Mouse (Mus musculus) C2C12 (cell line): Measurements from ENCODE around the gene Ccl3. TPM values are rescaled to one million over a fixed set of nuclear protein-coding genes. Genes with fewer than 3 reads are reported as not detected.

Source experiments
- H3K27me3 ChIP-seq: one replicate; pipeline ENCODE4 v1.6.1; 2011; ENCODE audit not compliant: control insufficient read depth, insufficient read depth, insufficient read length
- H3K36me3 ChIP-seq: one replicate; pipeline ENCODE4 v1.6.1; 2011; ENCODE audit not compliant: control insufficient read depth, insufficient read depth
- H3K4me3 ChIP-seq: one replicate; pipeline ENCODE4 v1.5.1; 2011; ENCODE audit warnings: mild to moderate bottlenecking, control low read depth; ENCODE audit not compliant: poor library complexity, insufficient read depth, severe bottlenecking
- H3K79me2 ChIP-seq: one replicate; pipeline ENCODE4 v1.6.1; 2011; ENCODE audit not compliant: control insufficient read depth, insufficient read depth
- H3K79me3 ChIP-seq: one replicate; pipeline ENCODE4 v1.6.1; 2011; ENCODE audit warnings: low read depth, control low read depth
- H3ac ChIP-seq: one replicate; pipeline ENCODE3; 2011; ENCODE audit warnings: low read depth; ENCODE audit not compliant: control insufficient read depth, insufficient read length
- CEBPB ChIP-seq: IDR thresholded peaks from one replicate; pipeline ENCODE4 v1.6.1; 2011; ENCODE audit warnings: low read depth, mild to moderate bottlenecking, control low read depth, moderate library complexity
- CTCF ChIP-seq: IDR thresholded peaks from one replicate; pipeline ENCODE4 v1.5.1; 2011; ENCODE audit not compliant: control insufficient read depth, insufficient read depth, insufficient read length
- FOSL1 ChIP-seq: IDR thresholded peaks from one replicate; pipeline ENCODE4 v1.8.0; 2011; ENCODE audit warnings: mild to moderate bottlenecking, low read length; ENCODE audit not compliant: poor library complexity, insufficient read depth, severe bottlenecking
- MAX ChIP-seq: IDR thresholded peaks from one replicate; pipeline ENCODE4 v1.6.1; 2011; ENCODE audit warnings: mild to moderate bottlenecking, control low read depth
- MYOD1 ChIP-seq: IDR thresholded peaks from one replicate; pipeline ENCODE4 v1.6.1; 2011; ENCODE audit warnings: low read depth; ENCODE audit not compliant: control insufficient read depth, insufficient read length
- MYOG ChIP-seq: IDR thresholded peaks from one replicate; pipeline ENCODE4 v1.6.1; 2011; ENCODE audit not compliant: control insufficient read depth, insufficient read length; ENCODE audit errors: extremely low read depth
- USF1 ChIP-seq: IDR thresholded peaks from one replicate; pipeline ENCODE4 v1.6.1; 2011; ENCODE audit warnings: low read depth, mild to moderate bottlenecking, control low read depth, moderate library complexity
- polyA plus RNA-seq: library from polyadenylated mRNA; unstranded; fragments of >200 nt; fragmentation: generic; extraction: Trizol; gene quantifications from one replicate; pipeline ENCODE4 v1.2.1, GENCODE M21; 2012; ENCODE audit warnings: missing spikeins

Gene Ccl3
- polyA plus RNA-seq, 1 experiment = not detected

DNA sequence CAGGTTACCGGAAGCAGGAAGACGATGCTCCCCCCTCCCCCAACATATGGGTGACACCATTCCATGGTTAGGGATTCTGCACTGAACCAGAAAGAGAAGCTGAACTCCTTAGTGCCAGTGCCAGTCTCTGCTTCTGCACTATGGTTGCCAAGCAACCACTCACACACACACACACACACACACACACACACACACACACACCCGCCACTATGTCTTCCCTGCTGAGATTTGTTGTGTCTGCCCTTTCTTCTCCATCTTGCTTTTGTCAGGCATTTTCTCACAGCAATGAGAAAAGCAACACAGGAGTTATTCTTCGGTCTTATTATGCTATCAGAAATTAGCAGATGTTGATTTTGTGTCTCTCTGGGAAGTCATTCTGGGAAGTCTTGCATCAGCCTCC is 14.7 kb downstream of the Ccl3 start:
- Histone ChIP-seq H3K79me3 (no peaks in the 10 kb centered on the region), H3ac (no peak overlapping the region), H3K36me3 (no peaks in the 10 kb centered on the region), H3K27me3 (no peaks in the 10 kb centered on the region), H3K79me2 (no peaks in the 10 kb centered on the region), H3K4me3 (no peak overlapping the region)
- TF ChIP-seq MAX (no peak), MYOG (no peak), USF1 (no peak), MYOD1 (no peak), CTCF (no peak), FOSL1 (no peak), CEBPB (no peak)

GRCm38 (mm10) chr11:83632744-83633143 is 16.4 kb downstream of the Ccl3 start:
- no peaks in the 10 kb centered on the region for H3K79me3 ChIP-seq
- TF ChIP-seq MAX = no peak
- peak; percentile 44 for TF ChIP-seq CTCF
- TF ChIP-seq CEBPB = no peak
- TF ChIP-seq FOSL1 = no peak
- TF ChIP-seq MYOD1 = no peak
- TF ChIP-seq MYOG = no peak
- no peaks in the 10 kb centered on the region for H3K79me2 ChIP-seq
- H3ac ChIP-seq = no peak overlapping the region
- no peaks in the 10 kb centered on the region for H3K27me3 ChIP-seq
- no peaks in the 10 kb centered on the region for H3K36me3 ChIP-seq
- no peak overlapping the region for H3K4me3 ChIP-seq

DNA sequence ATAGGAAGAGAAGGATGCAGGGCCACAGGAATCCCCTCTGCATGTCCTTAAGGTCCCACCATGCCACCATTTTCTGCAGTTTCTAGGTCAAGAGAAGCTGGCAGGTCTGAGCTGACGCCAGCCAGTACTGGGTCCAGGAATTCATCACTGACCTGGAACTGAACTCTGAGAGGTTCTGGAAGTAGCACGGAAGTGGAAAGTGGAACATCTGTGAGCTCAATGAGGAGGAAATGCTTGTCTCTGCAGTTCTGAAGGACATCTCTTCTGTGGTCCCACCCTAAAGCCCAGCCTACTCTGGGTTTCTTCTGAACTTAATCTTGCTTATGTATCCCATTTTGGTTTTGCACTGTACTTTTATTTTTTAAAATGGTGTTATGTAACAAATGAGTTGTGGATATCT is 18.1 kb downstream of the Ccl3 start:
- Histone ChIP-seq H3K36me3 (no peaks in the 10 kb centered on the region), H3K79me2 (no peaks in the 10 kb centered on the region), H3K4me3 (no peak overlapping the region), H3ac (no peak overlapping the region), H3K79me3 (no peaks in the 10 kb centered on the region), H3K27me3 (no peaks in the 10 kb centered on the region)
- TF ChIP-seq MAX = no peak
- TF ChIP-seq FOSL1 = no peak
- TF ChIP-seq CTCF = no peak
- TF ChIP-seq MYOG = no peak
- TF ChIP-seq CEBPB = no peak
- no peak for TF ChIP-seq USF1
- no peak for TF ChIP-seq MYOD1

DNA sequence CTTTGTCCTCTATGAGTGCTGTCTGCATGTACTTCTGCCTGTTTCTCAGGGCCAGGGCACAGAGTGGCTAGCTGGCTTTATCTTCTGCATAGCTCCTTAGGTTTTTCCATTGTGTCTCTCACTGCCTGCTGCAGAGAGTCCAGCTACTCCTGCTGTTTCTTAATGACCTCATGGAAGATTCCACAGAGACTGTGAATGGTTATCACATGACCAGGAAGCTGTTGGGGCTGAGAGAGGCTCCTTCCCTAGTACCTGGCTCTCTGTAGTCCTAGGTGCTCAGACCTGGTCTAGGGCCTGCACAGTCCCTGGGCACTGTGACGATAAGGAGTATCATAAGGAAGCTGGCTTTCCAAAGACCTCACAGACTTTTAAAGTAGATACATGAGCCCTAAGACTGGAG is 18.5 kb downstream of the Ccl3 start:
- TF ChIP-seq MYOG (no peak), MAX (no peak), CTCF (no peak)
- Histone ChIP-seq H3K79me3 (no peaks in the 10 kb centered on the region), H3K36me3 (no peaks in the 10 kb centered on the region), H3K27me3 (no peaks in the 10 kb centered on the region), H3ac (no peak overlapping the region), H3K4me3 (no peak overlapping the region), H3K79me2 (no peaks in the 10 kb centered on the region)

- no peak overlapping the region for H3ac ChIP-seq
- H3K36me3 ChIP-seq = no peaks in the 10 kb centered on the region
- no peak overlapping the region for H3K4me3 ChIP-seq
- H3K79me3 ChIP-seq = no peaks in the 10 kb centered on the region
- H3K79me2 ChIP-seq = no peaks in the 10 kb centered on the region
- H3K27me3 ChIP-seq = no peaks in the 10 kb centered on the region
- no peak for TF ChIP-seq CEBPB
Measured at GRCm38 (mm10) chr11:83628808-83629207, 20.3 kb downstream of the Ccl3 start.

GRCm38 (mm10) chr11:83623586-83623985 is 25.6 kb downstream of the Ccl3 start:
- no peaks in the 10 kb centered on the region for H3K36me3 ChIP-seq
- H3ac ChIP-seq = no peak overlapping the region
- no peak for TF ChIP-seq CTCF
- peak; percentile 30 for TF ChIP-seq CEBPB
- H3K79me2 ChIP-seq = no peaks in the 10 kb centered on the region
- no peak overlapping the region for H3K4me3 ChIP-seq
- H3K27me3 ChIP-seq = no peaks in the 10 kb centered on the region
- H3K79me3 ChIP-seq = no peaks in the 10 kb centered on the region
